Mouse (Mus musculus): ENCODE measurements around the gene Fmn2.

Gene Fmn2

DNA sequence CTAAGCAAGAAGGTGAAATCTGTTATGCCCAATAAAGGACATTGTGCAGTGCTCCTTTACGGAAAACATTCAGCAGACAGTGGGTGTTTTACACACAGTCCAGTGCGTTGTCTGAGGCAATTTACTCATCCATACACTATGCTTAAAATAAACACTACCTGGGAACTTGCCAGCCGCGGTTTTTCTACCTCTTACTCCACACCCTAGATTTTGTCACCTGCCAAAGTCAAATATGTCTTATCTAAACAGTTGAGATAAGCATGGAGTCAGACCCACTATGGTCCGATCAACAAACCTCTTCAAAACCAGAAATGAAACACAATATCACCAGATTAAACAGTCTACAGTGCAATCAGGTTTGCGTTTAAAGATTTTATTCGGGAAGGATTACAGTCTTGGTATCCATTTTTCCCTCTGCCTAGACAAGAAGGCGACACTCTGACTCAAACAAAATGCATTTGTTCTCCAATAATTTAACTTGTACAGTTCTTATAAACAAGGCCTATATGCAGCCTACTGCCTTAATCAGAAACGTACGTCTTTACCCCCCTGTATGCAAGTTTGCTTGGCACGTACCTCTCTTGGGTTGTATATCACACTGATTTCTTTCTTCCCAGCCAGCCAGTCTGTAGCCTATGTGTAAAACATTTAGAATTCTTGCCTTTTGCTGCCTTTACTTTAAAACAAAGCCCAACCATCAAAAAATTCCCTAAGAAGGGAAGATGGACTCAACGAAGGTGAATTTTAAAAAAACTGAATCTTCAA, 158.0 kb downstream of the Fmn2 start:
- no peak for DNase-seq (ENCODE audit: low spot score)

- DNase-seq (ENCODE audit: low spot score): no peak
Observed at GRCm38 (mm10) chr1:174665116-174665515, 163.5 kb downstream of the Fmn2 start.

DNA sequence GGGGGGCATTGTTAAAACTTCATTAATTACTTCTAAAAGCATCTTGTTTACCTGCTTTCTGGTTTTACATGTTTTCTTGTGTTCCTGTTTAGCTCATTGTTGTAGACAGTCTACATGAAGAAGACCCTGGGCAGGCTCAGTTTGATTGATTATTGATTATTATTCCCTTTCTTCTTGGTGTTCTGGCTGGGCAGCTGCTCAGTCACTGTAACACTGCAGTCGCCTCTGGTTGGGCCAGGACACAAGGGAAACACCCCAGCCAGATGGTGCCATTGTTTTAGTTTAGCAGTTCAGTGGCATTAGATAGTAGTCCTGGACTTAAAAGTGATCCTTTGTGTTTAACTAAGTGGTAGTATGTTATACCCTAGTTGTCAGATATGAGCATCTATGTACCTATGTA, 167.5 kb downstream of the Fmn2 start:
- no peak for DNase-seq (ENCODE audit: low spot score)

DNA sequence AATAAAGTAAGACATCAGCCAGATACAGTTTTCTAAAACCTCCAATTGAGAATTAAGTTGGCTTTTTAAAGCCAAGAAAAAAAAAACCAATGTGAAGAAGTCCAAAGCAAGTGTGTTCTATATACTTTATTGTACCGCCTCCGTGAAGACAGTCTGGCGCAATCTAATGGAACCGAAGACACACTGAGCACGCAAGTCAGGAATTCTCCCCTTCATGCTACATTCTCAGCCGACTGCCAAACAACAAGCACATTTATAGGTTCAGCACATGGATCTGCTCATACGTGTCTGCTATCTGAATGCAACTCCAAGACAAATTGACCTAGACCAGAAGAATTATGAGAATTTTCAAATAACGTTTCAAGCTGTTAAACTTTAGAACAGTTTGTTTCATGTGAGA, 169.2 kb downstream of the Fmn2 start:
- DNase-seq (ENCODE audit: low spot score): no peak

GRCm38 (mm10) chr1:174674586-174674985, 173.0 kb downstream of the Fmn2 start:
- DNase-seq (ENCODE audit: low spot score): no peak

DNA sequence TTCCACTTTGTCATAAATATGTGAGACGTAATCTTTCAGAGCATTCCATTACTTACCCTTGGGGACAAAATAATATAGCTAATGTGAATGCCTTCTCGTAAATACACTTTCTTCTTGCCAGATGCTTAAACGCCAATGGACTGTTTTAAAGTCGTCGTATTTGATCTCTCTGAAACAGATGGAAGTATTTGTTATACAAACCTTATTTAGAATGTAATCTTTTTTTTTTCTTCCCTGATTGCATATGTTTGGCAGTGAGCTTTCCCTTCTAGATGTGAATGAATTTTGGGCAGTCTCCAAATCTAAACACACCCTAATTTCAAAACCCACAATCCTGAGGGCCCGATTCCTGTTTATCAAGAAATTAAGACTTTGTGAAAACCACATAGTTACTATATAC, 173.7 kb downstream of the Fmn2 start:
- DNase-seq (ENCODE audit: low spot score): no peak

DNA sequence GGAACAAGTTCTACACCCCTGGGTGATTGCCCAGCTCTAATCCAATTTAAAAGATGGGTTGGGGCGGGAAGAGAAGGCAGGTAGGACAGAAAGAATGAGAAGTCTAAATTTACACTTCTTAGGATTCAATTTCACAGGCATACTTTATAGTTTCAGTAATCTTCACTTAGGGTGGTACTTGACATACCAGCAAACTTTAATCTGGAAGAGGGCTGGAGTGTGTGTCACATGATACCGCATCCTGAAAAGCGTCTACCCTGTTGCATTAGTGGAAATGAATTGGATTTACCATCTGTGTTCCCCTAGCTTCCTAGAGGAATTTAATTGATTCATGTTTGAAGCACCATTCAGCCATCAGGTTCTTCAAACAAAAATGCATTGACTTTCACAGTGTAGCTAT, 174.6 kb downstream of the Fmn2 start:
- DNase-seq (ENCODE audit: low spot score): no peak

DNA sequence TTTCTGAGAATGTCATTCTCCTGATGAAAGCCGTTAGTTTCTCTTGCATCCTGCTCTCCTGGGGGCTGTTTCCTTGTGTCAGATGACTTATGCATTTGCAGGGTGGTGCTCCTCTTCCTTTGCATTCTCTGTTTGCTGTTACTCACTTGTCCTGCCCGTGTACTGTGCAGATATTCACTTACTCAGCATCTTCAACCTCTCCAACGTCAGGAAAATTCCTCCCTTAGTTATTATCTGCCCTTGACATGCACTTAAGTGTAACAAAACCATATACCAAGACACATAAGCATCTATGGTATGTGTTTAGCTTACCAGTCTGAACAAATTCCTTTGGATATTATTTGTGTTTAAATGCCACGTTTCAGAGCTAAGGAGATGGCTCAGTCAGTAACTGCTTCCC, 175.6 kb downstream of the Fmn2 start:
- DNase-seq (ENCODE audit: low spot score): no peak

- DNase-seq (ENCODE audit: low spot score): no peak
Observed at GRCm38 (mm10) chr1:174689301-174689700, 187.7 kb downstream of the Fmn2 start.

DNA sequence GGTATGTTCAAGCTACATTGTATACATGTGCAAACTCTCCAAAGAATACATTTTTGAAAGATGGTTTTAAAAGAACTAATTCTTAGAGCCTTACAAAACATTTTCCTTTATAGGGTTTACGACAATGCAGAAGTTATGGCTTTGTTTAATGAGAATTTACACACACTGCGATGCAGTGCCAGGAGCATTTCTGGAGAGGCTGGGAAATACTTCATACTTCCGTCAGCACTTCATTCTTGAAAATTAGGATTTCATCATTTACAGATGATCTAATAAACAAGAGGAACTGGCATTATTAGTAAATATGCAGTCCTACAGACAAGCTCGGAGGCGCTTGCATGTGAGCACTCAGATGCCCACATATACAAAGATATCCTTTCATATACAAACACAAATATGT, 199.2 kb downstream of the Fmn2 start:
- no peak for DNase-seq (ENCODE audit: low spot score)

DNA sequence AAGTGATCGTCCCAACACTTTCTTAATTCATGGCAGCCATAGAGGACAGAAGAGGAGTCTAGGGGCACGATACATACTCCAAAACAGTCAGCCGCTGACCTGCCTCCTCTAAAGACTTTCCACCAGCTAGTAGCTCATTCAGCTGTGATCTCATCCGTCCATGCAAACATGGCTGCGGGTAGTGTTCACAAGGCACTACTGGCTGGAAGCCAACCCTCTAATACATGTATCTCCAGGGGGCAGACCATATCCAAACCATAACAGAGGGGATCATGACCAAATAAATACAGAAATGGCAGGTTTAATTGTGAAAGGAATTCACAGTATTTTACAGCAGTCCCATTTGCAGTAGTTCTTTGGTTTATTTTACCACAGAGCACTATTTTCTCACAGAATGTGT, 200.2 kb downstream of the Fmn2 start:
- no peak for DNase-seq (ENCODE audit: low spot score)

DNA sequence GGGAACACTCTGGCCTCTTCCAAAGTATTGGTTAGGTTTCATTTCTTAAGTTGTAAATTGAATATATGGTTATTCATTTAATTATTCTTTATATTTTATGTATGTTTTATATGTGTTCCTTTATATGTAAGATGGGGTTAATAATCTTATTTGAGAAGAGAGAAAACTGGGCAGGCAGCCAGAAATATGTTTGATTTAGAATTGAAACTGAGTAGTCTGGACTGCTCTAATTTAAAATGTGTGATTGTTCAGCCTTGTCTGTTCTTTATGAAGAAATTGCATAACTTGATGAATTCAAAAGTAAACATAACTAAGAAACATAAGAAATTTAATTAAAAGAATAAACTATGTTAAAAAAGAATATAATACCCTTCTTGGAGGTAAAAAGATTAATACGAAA, 202.3 kb downstream of the Fmn2 start:
- DNase-seq (ENCODE audit: low spot score): no peak

DNA sequence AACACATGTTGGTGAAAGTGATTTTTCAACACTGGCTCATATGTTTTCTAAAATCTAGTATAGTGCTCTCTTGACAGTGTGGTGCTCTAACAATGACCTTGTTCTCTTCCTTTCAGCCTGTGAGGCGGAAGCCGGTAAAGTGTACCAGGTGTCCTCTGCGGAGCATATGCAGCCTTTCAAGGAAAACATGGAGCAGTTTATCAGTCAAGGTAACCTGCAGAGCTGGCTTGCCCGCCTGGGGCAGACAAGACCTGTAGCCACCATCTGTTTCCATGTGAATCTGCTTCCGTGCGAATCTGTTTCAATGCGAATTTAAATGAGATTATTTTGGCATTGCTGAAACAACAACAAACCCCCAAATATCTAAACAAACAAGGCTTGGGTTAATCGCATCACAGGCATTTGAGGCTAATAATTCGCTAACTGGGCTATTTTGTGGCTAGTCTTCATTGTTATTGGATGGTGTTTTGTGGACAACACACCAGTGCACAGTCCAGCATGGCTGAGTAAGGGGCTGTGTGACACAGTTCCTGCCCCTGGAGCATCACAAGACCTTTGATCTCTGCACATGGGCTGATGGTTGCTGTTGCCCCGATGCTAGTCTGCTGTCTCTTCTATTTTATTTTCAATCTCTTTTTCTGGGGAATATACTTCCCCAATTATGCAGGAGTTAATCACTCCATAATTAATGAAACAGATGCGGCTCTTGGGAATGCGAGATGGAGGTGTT, 218.3 kb downstream of the Fmn2 start:
- DNase-seq (ENCODE audit: low spot score): no peak

- no peak for DNase-seq (ENCODE audit: low spot score)
Observed at GRCm38 (mm10) chr1:174728771-174729170, 227.1 kb downstream of the Fmn2 start.

GRCm38 (mm10) chr1:174732715-174733114, 231.1 kb downstream of the Fmn2 start:
- DNase-seq (ENCODE audit: low spot score): no peak

DNA sequence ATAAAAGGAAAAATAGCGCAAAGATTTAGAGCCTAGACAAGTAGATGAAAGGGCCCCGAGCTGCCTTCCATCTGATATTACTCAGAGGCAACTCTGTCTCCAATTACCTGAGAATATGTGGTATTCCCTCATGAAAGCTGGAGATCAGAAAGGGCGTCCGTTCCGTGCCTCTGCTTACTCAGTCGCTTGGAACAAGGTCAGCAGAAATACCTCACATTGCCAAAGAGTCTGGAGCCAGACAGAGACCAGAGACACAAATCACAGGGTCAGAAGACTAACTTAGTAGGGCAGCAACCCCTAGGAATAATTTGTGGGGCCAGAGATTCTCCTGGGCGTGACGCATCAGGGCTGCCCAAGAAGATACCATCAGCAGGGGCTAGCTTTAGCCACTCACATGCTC, 237.3 kb downstream of the Fmn2 start:
- no peak for DNase-seq (ENCODE audit: low spot score)

GRCm38 (mm10) chr1:174742667-174743066, 241.0 kb downstream of the Fmn2 start:
- no peak for DNase-seq (ENCODE audit: low spot score)

DNA sequence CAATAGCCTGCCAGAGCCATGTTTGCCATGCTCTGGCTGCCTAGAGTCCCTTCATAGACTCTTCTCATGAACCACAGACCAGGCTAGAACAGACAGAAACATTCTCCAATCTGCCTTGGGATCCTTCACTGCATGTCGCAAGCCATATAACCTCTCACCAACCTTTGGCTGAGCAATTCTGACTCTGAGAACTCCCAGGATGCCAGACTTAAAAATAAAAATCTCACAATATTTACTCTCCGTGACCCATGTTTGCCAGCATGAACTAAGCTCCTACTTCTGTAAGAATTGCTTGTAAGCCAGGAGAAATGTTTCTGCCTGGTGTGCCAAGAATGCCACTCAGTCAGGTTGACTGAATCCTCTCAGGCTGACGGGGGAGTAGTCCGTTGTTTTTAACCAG, 246.9 kb downstream of the Fmn2 start:
- DNase-seq (ENCODE audit: low spot score): no peak

GRCm38 (mm10) chr1:174750893-174751461, 249.4 kb downstream of the Fmn2 start:
- DNase-seq (ENCODE audit: low spot score): no peak

GRCm38 (mm10) chr1:174759354-174759753, 257.7 kb downstream of the Fmn2 start:
- DNase-seq (ENCODE audit: low spot score): no peak

DNA sequence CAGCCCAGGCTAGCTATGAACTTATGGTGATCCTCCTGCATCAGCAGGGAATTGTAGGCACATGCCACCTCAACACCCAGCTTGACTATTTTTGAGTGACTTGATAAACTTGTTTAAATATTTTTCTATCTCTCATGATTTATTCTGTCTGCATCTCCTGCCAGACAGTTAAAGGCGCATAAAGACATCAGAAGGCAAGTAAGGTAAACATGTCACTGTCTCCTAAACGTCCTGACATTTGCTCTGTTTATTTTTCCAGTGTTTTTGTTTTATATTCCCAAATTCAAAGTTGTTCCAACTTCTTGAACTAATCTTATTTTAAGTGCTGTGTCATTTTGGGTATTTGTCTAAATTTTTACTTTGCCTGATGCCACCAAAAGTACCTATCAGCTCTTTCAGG, 264.1 kb downstream of the Fmn2 start:
- DNase-seq (ENCODE audit: low spot score): no peak

DNA sequence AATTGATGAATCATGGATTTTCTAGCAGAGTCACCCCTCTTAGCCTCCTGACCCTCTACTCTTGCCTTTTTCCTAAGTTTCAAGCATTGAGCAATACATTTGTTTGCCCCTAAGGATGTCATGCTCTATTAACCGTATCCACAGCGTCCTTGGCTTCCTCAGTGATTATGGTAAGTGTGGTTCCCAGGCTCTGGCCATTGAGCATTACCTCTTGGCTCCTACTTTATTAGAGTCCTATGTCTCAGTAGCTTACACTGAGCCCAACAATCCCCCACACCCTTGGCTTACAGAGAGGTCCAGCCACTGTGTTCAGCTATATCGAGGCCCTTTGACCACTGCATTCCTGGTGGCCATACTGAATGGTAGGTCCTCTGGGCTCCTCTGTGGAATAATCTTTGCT, 265.2 kb downstream of the Fmn2 start:
- DNase-seq (ENCODE audit: low spot score): no peak

GRCm38 (mm10) chr1:174771871-174772281, 270.3 kb downstream of the Fmn2 start:
- DNase-seq (ENCODE audit: low spot score): no peak
